Mouse (Mus musculus): ENCODE data around the gene Chrng. TPM values are rescaled to one million over a fixed set of nuclear protein-coding genes. Genes with fewer than 3 reads are reported as not detected.

The Chrng gene
- polyA plus RNA-seq, 1 experiment from 2014 or later = 5.0 TPM

DNA sequence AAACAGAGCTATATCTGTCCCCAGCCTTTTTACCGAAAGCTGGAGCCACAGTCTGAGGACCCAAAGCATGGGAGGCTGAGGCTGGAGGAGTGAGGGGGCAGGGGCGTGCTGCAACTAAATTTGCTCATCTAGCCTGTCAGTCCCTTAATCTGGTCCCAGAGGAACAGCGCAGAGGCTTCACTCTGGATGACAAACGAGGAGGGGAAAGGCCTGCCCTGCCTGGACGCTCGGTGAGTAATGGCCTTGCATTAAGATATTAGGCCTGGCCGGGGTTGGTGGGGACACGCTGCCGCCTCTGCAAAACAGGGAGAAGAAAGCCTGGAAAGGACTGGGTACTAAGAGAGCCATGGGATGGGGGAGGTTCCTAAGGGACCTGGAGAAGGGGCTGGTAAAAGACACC is 32.1 kb upstream of the Chrng start:
- no peak overlapping the region for H3K4me3 ChIP-seq (ENCODE audit: low read depth, low read length)
- H3K4me1 ChIP-seq (ENCODE audit: control insufficient read depth, insufficient read depth, low read length) = peaks cover 10% of the 10 kb centered on the region; the same call in 1 of the 2 replicates
- no peaks in the 10 kb centered on the region for H3K9me3 ChIP-seq (ENCODE audit: control insufficient read depth, low read length)
- no peaks in the 10 kb centered on the region for H3K27me3 ChIP-seq (ENCODE audit: control insufficient read depth, insufficient read depth, low read length)
- peak overlapping the region; percentile 44; the same call in 1 of the 2 replicates for H3K27ac ChIP-seq (ENCODE audit: low read depth, low read length)
- H3K36me3 ChIP-seq (ENCODE audit: control insufficient read depth, insufficient read depth, low read length) = no peaks in the 10 kb centered on the region
- DNase-seq (ENCODE audit: low spot score) (peak; percentile 54), ATAC-seq (ENCODE audit: insufficient read depth, low FRiP score, low TSS enrichment) (no peak)
- no peak overlapping the region for H3K9ac ChIP-seq (ENCODE audit: low read length)
- H3K4me2 ChIP-seq (ENCODE audit: low read depth) = no peak overlapping the region
- 39% methylated on average over 9 of the region's 9 CpGs for WGBS

GRCm38 (mm10) chr1:87174006-87174955 is 30.2 kb upstream of the Chrng start:
- DNase-seq (ENCODE audit: low spot score) (peak; percentile 87), ATAC-seq (ENCODE audit: insufficient read depth, low FRiP score, low TSS enrichment) (no peak; the same call in 1 of the 2 replicates)
- WGBS = 20% methylated on average over 28 of the region's 28 CpGs
- Histone ChIP-seq H3K9me3 (ENCODE audit: control insufficient read depth, low read length) (no peaks in the 10 kb centered on the region), H3K36me3 (ENCODE audit: control insufficient read depth, insufficient read depth, low read length) (no peaks in the 10 kb centered on the region), H3K27ac (ENCODE audit: low read depth, low read length) (no peak overlapping the region), H3K4me1 (ENCODE audit: control insufficient read depth, insufficient read depth, low read length) (peaks cover 10% of the 10 kb centered on the region; the same call in 1 of the 2 replicates), H3K4me3 (ENCODE audit: low read depth, low read length) (no peak overlapping the region), H3K27me3 (ENCODE audit: control insufficient read depth, insufficient read depth, low read length) (no peaks in the 10 kb centered on the region), H3K4me2 (ENCODE audit: low read depth) (no peak overlapping the region), H3K9ac (ENCODE audit: low read length) (no peak overlapping the region)

GRCm38 (mm10) chr1:87175852-87176292 is 28.6 kb upstream of the Chrng start:
- H3K9me3 ChIP-seq (ENCODE audit: control insufficient read depth, low read length) = no peaks in the 10 kb centered on the region
- H3K27ac ChIP-seq (ENCODE audit: low read depth, low read length) = no peak overlapping the region
- H3K36me3 ChIP-seq (ENCODE audit: control insufficient read depth, insufficient read depth, low read length) = no peaks in the 10 kb centered on the region
- no peaks in the 10 kb centered on the region for H3K27me3 ChIP-seq (ENCODE audit: control insufficient read depth, insufficient read depth, low read length)
- H3K4me1 ChIP-seq (ENCODE audit: control insufficient read depth, insufficient read depth, low read length) = 0 out of 2 replicates have a peak, but pooled peaks cover 3% of the 10 kb centered on the region
- no peak overlapping the region for H3K4me3 ChIP-seq (ENCODE audit: low read depth, low read length)
- DNase-seq (ENCODE audit: low spot score) (peak; percentile 75), ATAC-seq (ENCODE audit: insufficient read depth, low FRiP score, low TSS enrichment) (peak; percentile 80)
- 9% methylated on average over 11 of the region's 11 CpGs for WGBS
- no peak overlapping the region for H3K9ac ChIP-seq (ENCODE audit: low read length)
- no peak overlapping the region for H3K4me2 ChIP-seq (ENCODE audit: low read depth)

GRCm38 (mm10) chr1:87180896-87181295 is 23.6 kb upstream of the Chrng start:
- no peak overlapping the region for H3K27ac ChIP-seq (ENCODE audit: low read depth, low read length)
- H3K36me3 ChIP-seq (ENCODE audit: control insufficient read depth, insufficient read depth, low read length) = no peaks in the 10 kb centered on the region
- peaks cover 30% of the 10 kb centered on the region for H3K27me3 ChIP-seq (ENCODE audit: control insufficient read depth, insufficient read depth, low read length)
- DNase-seq (ENCODE audit: low spot score) (no peak), ATAC-seq (ENCODE audit: insufficient read depth, low FRiP score, low TSS enrichment) (no peak)
- H3K9me3 ChIP-seq (ENCODE audit: control insufficient read depth, low read length) = no peaks in the 10 kb centered on the region
- no peak overlapping the region for H3K9ac ChIP-seq (ENCODE audit: low read length)
- no peak overlapping the region for H3K4me2 ChIP-seq (ENCODE audit: low read depth)
- H3K4me3 ChIP-seq (ENCODE audit: low read depth, low read length) = no peak overlapping the region
- 0 out of 2 replicates have a peak, but pooled peaks cover under 1% of the 10 kb centered on the region for H3K4me1 ChIP-seq (ENCODE audit: control insufficient read depth, insufficient read depth, low read length)
- WGBS = 72% methylated on average over 5 of the region's 5 CpGs

- no peaks in the 10 kb centered on the region for H3K36me3 ChIP-seq (ENCODE audit: control insufficient read depth, insufficient read depth, low read length)
- no peaks in the 10 kb centered on the region for H3K9me3 ChIP-seq (ENCODE audit: control insufficient read depth, low read length)
- no peaks in the 10 kb centered on the region for H3K4me1 ChIP-seq (ENCODE audit: control insufficient read depth, insufficient read depth, low read length)
- no peak within 1 kb of the TSS for H3K9ac ChIP-seq (ENCODE audit: low read length)
- H3K4me3 ChIP-seq (ENCODE audit: low read depth, low read length) = no peak within 1 kb of the TSS
- H3K4me2 ChIP-seq (ENCODE audit: low read depth) = no peak within 1 kb of the TSS
- DNase-seq (ENCODE audit: low spot score) (no peak), ATAC-seq (ENCODE audit: insufficient read depth, low FRiP score, low TSS enrichment) (no peak)
- WGBS = 28% methylated on average over 9 of the region's 9 CpGs
- H3K27ac ChIP-seq (ENCODE audit: low read depth, low read length) = no peak within 1 kb of the TSS
- peaks cover 39% of the 10 kb centered on the region for H3K27me3 ChIP-seq (ENCODE audit: control insufficient read depth, insufficient read depth, low read length)
These were observed 21.4 kb upstream of the Chrng start, which contains the start of gene Prss56 for GRCm38 (mm10) chr1:87183013-87183412. Gene Prss56, plus strand, starts transcription at chr1:87183313.

DNA sequence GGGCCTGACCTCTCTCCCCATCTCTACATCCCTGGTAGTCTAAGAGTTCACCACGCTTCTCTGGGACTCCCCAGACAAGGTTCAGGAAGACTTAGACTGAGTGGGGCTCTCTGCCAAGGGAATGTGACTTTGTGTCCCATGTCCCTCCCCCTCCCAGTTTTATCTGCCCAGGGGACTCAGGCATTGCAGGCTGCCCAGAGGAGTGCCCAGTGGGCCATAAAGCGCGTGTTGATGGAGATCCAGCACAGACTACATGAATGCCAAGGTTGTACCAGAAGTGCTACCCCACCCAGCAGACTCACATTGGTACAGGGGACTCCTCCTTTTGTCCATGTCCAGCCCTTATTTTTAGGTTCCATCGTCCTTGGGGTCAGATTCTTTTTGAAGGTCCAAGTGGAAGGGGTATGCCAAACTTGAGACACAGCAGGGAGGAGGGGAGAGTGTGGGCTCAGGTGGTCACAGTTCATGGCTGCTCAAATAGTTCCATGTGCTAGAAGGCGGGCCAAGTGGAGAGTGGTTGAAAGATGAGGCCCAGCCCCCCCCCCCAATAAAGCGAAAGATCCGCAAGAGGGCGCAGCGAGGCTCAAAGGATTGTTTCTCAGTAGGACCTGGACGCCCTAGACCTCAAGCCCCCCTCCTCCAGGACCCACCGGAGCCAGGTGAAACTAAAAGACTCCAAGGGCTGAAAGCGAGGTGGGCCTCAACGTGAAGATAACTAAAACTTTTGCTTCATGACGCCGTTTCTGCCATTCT is 20.3 kb upstream of the Chrng start:
- H3K4me1 ChIP-seq (ENCODE audit: control insufficient read depth, insufficient read depth, low read length) = no peaks in the 10 kb centered on the region
- DNase-seq (ENCODE audit: low spot score) (no peak), ATAC-seq (ENCODE audit: insufficient read depth, low FRiP score, low TSS enrichment) (no peak)
- H3K4me2 ChIP-seq (ENCODE audit: low read depth) = no peak overlapping the region
- H3K9me3 ChIP-seq (ENCODE audit: control insufficient read depth, low read length) = no peaks in the 10 kb centered on the region
- no peaks in the 10 kb centered on the region for H3K36me3 ChIP-seq (ENCODE audit: control insufficient read depth, insufficient read depth, low read length)
- no peak overlapping the region for H3K9ac ChIP-seq (ENCODE audit: low read length)
- WGBS = 26% methylated on average over 15 of the region's 15 CpGs
- H3K4me3 ChIP-seq (ENCODE audit: low read depth, low read length) = no peak overlapping the region
- no peak overlapping the region for H3K27ac ChIP-seq (ENCODE audit: low read depth, low read length)
- peaks cover 39% of the 10 kb centered on the region for H3K27me3 ChIP-seq (ENCODE audit: control insufficient read depth, insufficient read depth, low read length)

DNA sequence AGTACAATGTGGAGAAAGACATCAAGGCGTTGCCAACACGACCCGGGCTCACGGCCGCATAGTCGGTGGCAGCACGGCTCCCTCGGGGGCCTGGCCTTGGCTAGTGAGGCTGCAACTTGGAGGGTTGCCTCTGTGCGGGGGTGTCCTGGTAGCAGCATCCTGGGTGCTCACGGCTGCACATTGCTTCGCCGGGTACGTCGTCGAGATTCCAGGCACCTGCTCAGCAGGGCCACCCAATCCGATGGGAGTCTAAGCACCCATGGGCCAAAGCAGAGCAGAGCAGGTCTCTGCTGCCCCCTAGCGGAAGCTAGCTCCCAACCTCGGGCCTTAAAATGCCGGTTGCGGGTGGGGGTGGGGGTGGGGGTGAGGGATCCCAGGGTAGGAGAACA is 19.7 kb upstream of the Chrng start:
- H3K27ac ChIP-seq (ENCODE audit: low read depth, low read length) = no peak overlapping the region
- no peaks in the 10 kb centered on the region for H3K4me1 ChIP-seq (ENCODE audit: control insufficient read depth, insufficient read depth, low read length)
- H3K27me3 ChIP-seq (ENCODE audit: control insufficient read depth, insufficient read depth, low read length) = peaks cover 39% of the 10 kb centered on the region
- no peaks in the 10 kb centered on the region for H3K9me3 ChIP-seq (ENCODE audit: control insufficient read depth, low read length)
- 12% methylated on average over 20 of the region's 20 CpGs for whole genome bisulfite sequencing
- no peak overlapping the region for H3K4me3 ChIP-seq (ENCODE audit: low read depth, low read length)
- no peak overlapping the region for H3K9ac ChIP-seq (ENCODE audit: low read length)
- peak; percentile 69 for DNase-seq (ENCODE audit: low spot score)
- no peak overlapping the region for H3K4me2 ChIP-seq (ENCODE audit: low read depth)
- ATAC-seq (ENCODE audit: insufficient read depth, low FRiP score, low TSS enrichment) = peak; percentile 45; the same call in 1 of the 2 replicates
- no peaks in the 10 kb centered on the region for H3K36me3 ChIP-seq (ENCODE audit: control insufficient read depth, insufficient read depth, low read length)

DNA sequence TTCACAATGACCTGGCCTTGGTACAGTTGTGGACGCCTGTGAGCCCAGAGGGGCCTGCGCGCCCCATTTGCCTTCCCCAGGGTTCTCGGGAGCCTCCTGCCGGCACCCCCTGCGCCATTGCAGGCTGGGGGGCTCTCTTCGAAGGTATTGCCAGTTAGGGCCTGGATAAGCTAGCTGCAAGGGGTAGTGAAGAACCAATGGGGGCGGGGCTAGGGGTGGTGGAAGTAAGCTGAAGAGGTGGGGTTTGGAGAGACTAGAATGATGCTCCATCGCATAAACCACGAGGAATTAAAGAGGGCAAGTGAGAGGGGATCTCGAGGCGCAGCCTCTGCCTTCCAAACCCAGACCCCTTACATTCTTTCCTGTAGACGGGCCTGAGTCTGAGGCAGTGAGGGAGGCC is 18.9 kb upstream of the Chrng start:
- no peak overlapping the region for H3K4me2 ChIP-seq (ENCODE audit: low read depth)
- no peaks in the 10 kb centered on the region for H3K9me3 ChIP-seq (ENCODE audit: control insufficient read depth, low read length)
- H3K4me1 ChIP-seq (ENCODE audit: control insufficient read depth, insufficient read depth, low read length) = no peaks in the 10 kb centered on the region
- H3K9ac ChIP-seq (ENCODE audit: low read length) = no peak overlapping the region
- no peak overlapping the region for H3K4me3 ChIP-seq (ENCODE audit: low read depth, low read length)
- peaks cover 39% of the 10 kb centered on the region for H3K27me3 ChIP-seq (ENCODE audit: control insufficient read depth, insufficient read depth, low read length)
- no peak overlapping the region for H3K27ac ChIP-seq (ENCODE audit: low read depth, low read length)
- DNase-seq (ENCODE audit: low spot score) = no peak
- no peak for ATAC-seq (ENCODE audit: insufficient read depth, low FRiP score, low TSS enrichment)
- H3K36me3 ChIP-seq (ENCODE audit: control insufficient read depth, insufficient read depth, low read length) = no peaks in the 10 kb centered on the region
- 8% methylated on average over 13 of the region's 13 CpGs for WGBS

Data from neural tube, embryonic 11.5 days (tissue).